Mouse (Mus musculus): ENCODE data around the gene Mef2c. TPM values are rescaled to one million over a fixed set of nuclear protein-coding genes. Genes with fewer than 3 reads are reported as not detected.

Mef2c gene
- polyA plus RNA-seq, 1 experiment from 2014 or later: 41.3 TPM

GRCm38 (mm10) chr13:83530889-83531288, 27.1 kb downstream of the Mef2c start:
- 86% methylated on average over 4 of the region's 4 CpGs for WGBS

DNA sequence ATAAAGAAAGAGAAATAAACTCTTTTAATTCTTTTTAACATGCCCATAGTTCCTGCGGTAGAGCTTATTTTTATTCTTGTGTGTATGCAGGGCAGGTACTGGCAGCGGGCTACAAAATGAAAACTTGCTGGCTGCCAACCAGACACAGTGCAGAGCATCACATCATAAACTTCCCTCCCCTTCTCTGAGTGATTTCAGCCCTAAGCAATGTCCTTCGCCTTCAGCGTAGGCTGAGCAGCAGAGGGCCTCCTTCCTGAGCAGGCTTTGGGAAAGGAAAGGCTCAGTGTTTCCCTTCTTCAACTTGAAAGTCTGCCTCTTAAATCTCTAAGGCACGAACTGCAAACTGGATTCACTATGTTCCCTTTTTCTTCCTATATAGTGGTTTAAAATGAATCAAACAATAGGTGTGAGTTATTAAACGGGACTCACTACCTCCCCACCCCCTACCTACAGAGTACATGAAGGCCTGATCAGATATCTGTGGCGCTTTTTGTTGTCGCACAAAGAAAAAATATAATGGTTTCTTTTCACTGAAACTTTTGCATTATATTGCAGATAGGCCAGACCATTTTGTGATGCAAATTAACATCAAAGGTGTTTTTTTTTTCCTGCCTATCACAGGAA, 28.2 kb downstream of the Mef2c start:
- Histone ChIP-seq H3K27me3 (ENCODE audit: control insufficient read depth, insufficient read depth, low read depth, low read length) (no peaks in the 10 kb centered on the region), H3K9ac (ENCODE audit: low read depth, low read length) (no peak overlapping the region), H3K4me2 (ENCODE audit: low read length) (no peak overlapping the region), H3K4me1 (ENCODE audit: control insufficient read depth, insufficient read depth, low read length) (no peaks in the 10 kb centered on the region), H3K4me3 (ENCODE audit: low read depth, low read length) (no peak overlapping the region), H3K36me3 (ENCODE audit: control insufficient read depth, insufficient read depth, low read length) (no peaks in the 10 kb centered on the region), H3K9me3 (replicated peaks; ENCODE audit: control insufficient read depth, low read length, poor library complexity, severe bottlenecking) (no peaks in the 10 kb centered on the region), H3K27ac (ENCODE audit: low read length) (no peak overlapping the region)
- ATAC-seq: no peak
- 57% methylated on average over 8 of the region's 8 CpGs for WGBS

More at GRCm38 (mm10) chr13:83530889-83531288, 27.1 kb downstream of the Mef2c start:
- Histone ChIP-seq H3K4me3 (ENCODE audit: low read depth, low read length) (no peak overlapping the region), H3K27ac (ENCODE audit: low read length) (no peak overlapping the region), H3K9me3 (replicated peaks; ENCODE audit: control insufficient read depth, low read length, poor library complexity, severe bottlenecking) (no peaks in the 10 kb centered on the region), H3K9ac (ENCODE audit: low read depth, low read length) (no peak overlapping the region), H3K36me3 (ENCODE audit: control insufficient read depth, insufficient read depth, low read length) (no peaks in the 10 kb centered on the region), H3K27me3 (ENCODE audit: control insufficient read depth, insufficient read depth, low read depth, low read length) (no peaks in the 10 kb centered on the region), H3K4me1 (ENCODE audit: control insufficient read depth, insufficient read depth, low read length) (no peaks in the 10 kb centered on the region), H3K4me2 (ENCODE audit: low read length) (no peak overlapping the region)
- ATAC-seq: no peak

DNA sequence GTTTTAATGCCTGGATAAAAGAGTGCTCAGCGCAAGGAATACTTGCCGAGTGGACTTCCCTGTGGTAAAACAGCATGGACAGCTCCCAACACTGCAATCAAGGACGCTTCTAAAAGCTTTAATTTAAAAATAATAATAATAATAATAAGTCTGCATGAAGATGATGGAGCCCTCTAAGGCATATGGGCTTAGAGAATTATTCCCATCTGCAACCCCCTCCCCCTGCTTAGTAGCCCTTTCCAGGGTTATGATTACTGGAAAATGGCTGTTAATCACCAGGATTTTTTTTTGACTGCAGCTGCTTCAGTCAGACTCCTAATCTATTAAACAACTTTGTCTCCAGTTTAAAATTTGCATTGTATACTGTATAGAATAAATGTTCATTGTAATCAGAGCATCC, 32.5 kb downstream of the Mef2c start:
- Histone ChIP-seq H3K4me2 (ENCODE audit: low read length) (no peak overlapping the region), H3K4me1 (ENCODE audit: control insufficient read depth, insufficient read depth, low read length) (no peaks in the 10 kb centered on the region), H3K27me3 (ENCODE audit: control insufficient read depth, insufficient read depth, low read depth, low read length) (no peaks in the 10 kb centered on the region), H3K9me3 (replicated peaks; ENCODE audit: control insufficient read depth, low read length, poor library complexity, severe bottlenecking) (no peaks in the 10 kb centered on the region), H3K4me3 (ENCODE audit: low read depth, low read length) (no peak overlapping the region), H3K9ac (ENCODE audit: low read depth, low read length) (no peak overlapping the region), H3K36me3 (ENCODE audit: control insufficient read depth, insufficient read depth, low read length) (no peaks in the 10 kb centered on the region), H3K27ac (ENCODE audit: low read length) (no peak overlapping the region)
- 76% methylated on average over 3 of the region's 3 CpGs for WGBS
- ATAC-seq: no peak

DNA sequence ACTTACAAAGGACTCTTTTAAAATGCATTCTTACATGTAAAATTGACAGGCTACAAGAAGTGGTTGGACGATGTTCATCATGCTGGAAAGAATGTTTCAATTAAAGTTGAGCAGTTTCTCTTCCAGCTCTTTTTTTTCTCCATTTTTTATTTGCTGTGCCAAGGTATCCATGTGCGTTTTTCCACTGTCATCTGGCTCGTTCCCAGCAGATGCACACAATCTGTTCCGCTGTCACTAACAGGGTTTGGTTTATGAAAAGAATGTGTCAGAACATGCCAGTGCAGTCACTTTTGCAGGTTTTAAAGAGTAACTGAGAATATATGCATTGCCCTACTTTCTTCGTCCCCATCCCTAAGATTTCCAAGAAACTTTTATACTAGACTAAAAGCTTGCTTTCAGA, 33.3 kb downstream of the Mef2c start:
- ATAC-seq: no peak
- H3K4me2 ChIP-seq (ENCODE audit: low read length): no peak overlapping the region
- H3K9ac ChIP-seq (ENCODE audit: low read depth, low read length): no peak overlapping the region
- H3K27me3 ChIP-seq (ENCODE audit: control insufficient read depth, insufficient read depth, low read depth, low read length): no peaks in the 10 kb centered on the region
- H3K36me3 ChIP-seq (ENCODE audit: control insufficient read depth, insufficient read depth, low read length): no peaks in the 10 kb centered on the region
- H3K9me3 ChIP-seq (replicated peaks; ENCODE audit: control insufficient read depth, low read length, poor library complexity, severe bottlenecking): no peaks in the 10 kb centered on the region
- 66% methylated on average over 5 of the region's 5 CpGs for WGBS
- H3K27ac ChIP-seq (ENCODE audit: low read length): no peak overlapping the region
- no peak overlapping the region for H3K4me3 ChIP-seq (ENCODE audit: low read depth, low read length)
- no peaks in the 10 kb centered on the region for H3K4me1 ChIP-seq (ENCODE audit: control insufficient read depth, insufficient read depth, low read length)

DNA sequence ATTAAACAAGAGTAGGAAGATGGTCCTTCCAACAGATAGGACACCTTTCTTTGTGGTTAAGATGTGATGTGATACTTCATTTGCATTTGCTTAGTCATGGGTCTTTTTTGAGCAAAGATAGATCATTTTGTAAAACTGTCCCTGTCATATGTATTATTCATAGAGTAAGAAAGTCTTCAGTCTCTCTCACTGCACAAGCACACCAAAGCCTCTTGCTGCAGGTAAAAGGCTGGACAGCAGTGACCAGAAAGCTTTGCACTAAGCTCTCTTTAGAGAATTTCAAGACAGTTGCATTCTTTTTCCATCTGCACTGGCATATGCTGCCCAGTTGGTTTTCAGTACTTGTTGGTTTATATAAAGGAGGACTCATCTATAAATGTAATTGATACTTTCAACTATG, 36.1 kb downstream of the Mef2c start:
- ATAC-seq: no peak
- no peaks in the 10 kb centered on the region for H3K9me3 ChIP-seq (replicated peaks; ENCODE audit: control insufficient read depth, low read length, poor library complexity, severe bottlenecking)
- H3K27me3 ChIP-seq (ENCODE audit: control insufficient read depth, insufficient read depth, low read depth, low read length): no peaks in the 10 kb centered on the region
- H3K4me2 ChIP-seq (ENCODE audit: low read length): no peak overlapping the region
- no peak overlapping the region for H3K9ac ChIP-seq (ENCODE audit: low read depth, low read length)
- no peak overlapping the region for H3K4me3 ChIP-seq (ENCODE audit: low read depth, low read length)
- no peak overlapping the region for H3K27ac ChIP-seq (ENCODE audit: low read length)
- no peaks in the 10 kb centered on the region for H3K4me1 ChIP-seq (ENCODE audit: control insufficient read depth, insufficient read depth, low read length)
- no peaks in the 10 kb centered on the region for H3K36me3 ChIP-seq (ENCODE audit: control insufficient read depth, insufficient read depth, low read length)

DNA sequence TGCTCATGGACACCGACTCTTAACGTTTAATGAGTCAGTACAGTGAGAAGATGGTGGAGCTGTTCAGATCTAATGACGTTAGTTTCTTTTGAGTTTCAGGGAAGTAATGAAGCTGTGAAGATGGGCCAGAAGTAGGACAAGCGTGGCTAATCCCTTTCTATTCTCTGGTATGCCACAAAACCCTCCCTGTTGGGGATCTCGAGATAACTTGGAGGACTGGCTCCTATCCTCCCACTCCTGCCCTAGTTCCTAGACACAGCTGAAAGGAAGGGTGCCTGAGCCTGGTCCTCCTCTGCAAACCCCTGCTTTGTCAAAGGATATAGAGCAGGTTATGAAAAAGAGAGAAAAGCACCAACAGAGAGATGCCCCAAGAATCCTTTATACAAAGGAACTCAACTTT, 38.8 kb downstream of the Mef2c start:
- Histone ChIP-seq H3K9me3 (replicated peaks; ENCODE audit: control insufficient read depth, low read length, poor library complexity, severe bottlenecking) (no peaks in the 10 kb centered on the region), H3K36me3 (ENCODE audit: control insufficient read depth, insufficient read depth, low read length) (no peaks in the 10 kb centered on the region), H3K4me3 (ENCODE audit: low read depth, low read length) (no peak overlapping the region), H3K4me2 (ENCODE audit: low read length) (no peak overlapping the region), H3K4me1 (ENCODE audit: control insufficient read depth, insufficient read depth, low read length) (no peaks in the 10 kb centered on the region), H3K27ac (ENCODE audit: low read length) (no peak overlapping the region), H3K9ac (ENCODE audit: low read depth, low read length) (no peak overlapping the region), H3K27me3 (ENCODE audit: control insufficient read depth, insufficient read depth, low read depth, low read length) (no peaks in the 10 kb centered on the region)
- no peak for ATAC-seq
- WGBS: 30% methylated on average over 5 of the region's 5 CpGs

DNA sequence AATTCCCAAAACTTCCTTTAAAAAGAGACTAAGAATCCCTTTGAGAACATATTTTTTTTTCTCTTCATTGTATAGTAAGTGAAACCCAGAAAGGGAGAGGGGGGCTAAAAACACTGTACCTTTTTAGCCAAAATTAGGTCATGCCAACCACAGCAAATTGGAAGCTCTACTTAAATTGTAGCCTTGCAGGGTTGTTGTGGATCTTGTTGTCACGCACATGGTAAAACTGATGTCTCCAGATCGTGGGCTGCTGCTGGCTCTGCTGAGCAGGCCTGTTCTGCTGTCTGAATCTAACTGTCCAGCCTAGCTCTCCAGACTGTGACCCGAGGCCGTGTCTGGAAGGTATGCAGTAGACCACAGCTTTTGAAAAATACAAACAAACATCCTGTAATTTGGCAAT, 40.9 kb downstream of the Mef2c start:
- no peak overlapping the region for H3K9ac ChIP-seq (ENCODE audit: low read depth, low read length)
- ATAC-seq: no peak
- no peaks in the 10 kb centered on the region for H3K36me3 ChIP-seq (ENCODE audit: control insufficient read depth, insufficient read depth, low read length)
- WGBS: 82% methylated on average over 4 of the region's 4 CpGs
- no peak overlapping the region for H3K27ac ChIP-seq (ENCODE audit: low read length)
- no peak overlapping the region for H3K4me2 ChIP-seq (ENCODE audit: low read length)
- H3K9me3 ChIP-seq (replicated peaks; ENCODE audit: control insufficient read depth, low read length, poor library complexity, severe bottlenecking): no peaks in the 10 kb centered on the region
- H3K4me3 ChIP-seq (ENCODE audit: low read depth, low read length): no peak overlapping the region
- H3K27me3 ChIP-seq (ENCODE audit: control insufficient read depth, insufficient read depth, low read depth, low read length): no peaks in the 10 kb centered on the region
- no peaks in the 10 kb centered on the region for H3K4me1 ChIP-seq (ENCODE audit: control insufficient read depth, insufficient read depth, low read length)

DNA sequence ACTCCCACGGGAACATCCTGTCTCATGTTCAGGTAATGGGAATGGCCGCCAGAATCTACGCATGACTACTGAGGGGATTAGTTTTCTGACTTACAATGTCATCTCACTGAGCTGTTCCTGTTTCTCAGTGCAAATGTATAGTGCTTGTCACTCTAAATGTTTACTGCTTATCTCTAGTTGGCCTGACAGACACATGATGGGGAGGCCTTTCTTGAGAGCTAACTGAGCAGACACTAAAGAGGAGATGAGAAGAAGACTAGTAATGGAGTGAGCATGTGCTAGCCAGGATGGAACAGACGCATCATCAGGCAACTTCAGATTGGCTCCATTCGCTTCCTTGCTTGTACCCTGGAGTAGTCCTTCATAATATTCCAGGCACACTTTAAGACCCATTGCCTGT, 43.0 kb downstream of the Mef2c start:
- Histone ChIP-seq H3K27me3 (ENCODE audit: control insufficient read depth, insufficient read depth, low read depth, low read length) (no peaks in the 10 kb centered on the region), H3K27ac (ENCODE audit: low read length) (no peak overlapping the region), H3K9ac (ENCODE audit: low read depth, low read length) (no peak overlapping the region), H3K9me3 (replicated peaks; ENCODE audit: control insufficient read depth, low read length, poor library complexity, severe bottlenecking) (no peaks in the 10 kb centered on the region), H3K4me1 (ENCODE audit: control insufficient read depth, insufficient read depth, low read length) (no peaks in the 10 kb centered on the region), H3K36me3 (ENCODE audit: control insufficient read depth, insufficient read depth, low read length) (no peaks in the 10 kb centered on the region), H3K4me2 (ENCODE audit: low read length) (no peak overlapping the region), H3K4me3 (ENCODE audit: low read depth, low read length) (no peak overlapping the region)
- ATAC-seq: no peak
- 94% methylated on average over 5 of the region's 5 CpGs for WGBS

DNA sequence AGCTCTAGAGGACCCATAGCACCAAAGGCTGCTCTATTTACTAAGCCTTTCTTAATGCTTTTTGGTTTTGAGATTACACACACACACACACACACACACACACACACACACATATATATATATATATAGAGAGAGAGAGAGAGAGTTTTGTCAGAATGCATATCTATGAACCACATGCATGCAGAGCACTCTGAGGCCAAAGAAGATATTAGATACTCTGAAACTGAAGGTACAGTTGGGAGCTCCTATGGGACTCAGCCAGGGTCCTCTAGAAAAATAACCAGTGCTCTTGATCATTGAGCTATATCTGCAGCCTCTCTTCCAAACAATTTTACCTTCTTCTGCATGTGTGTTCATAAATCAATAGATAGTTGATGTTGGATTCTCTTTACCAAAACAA, 47.4 kb downstream of the Mef2c start:
- ATAC-seq: no peak
- no peaks in the 10 kb centered on the region for H3K27me3 ChIP-seq (ENCODE audit: control insufficient read depth, insufficient read depth, low read depth, low read length)
- H3K4me2 ChIP-seq (ENCODE audit: low read length): no peak overlapping the region
- no peak overlapping the region for H3K4me3 ChIP-seq (ENCODE audit: low read depth, low read length)
- H3K9ac ChIP-seq (ENCODE audit: low read depth, low read length): no peak overlapping the region
- no peaks in the 10 kb centered on the region for H3K36me3 ChIP-seq (ENCODE audit: control insufficient read depth, insufficient read depth, low read length)
- H3K4me1 ChIP-seq (ENCODE audit: control insufficient read depth, insufficient read depth, low read length): no peaks in the 10 kb centered on the region
- H3K27ac ChIP-seq (ENCODE audit: low read length): no peak overlapping the region
- H3K9me3 ChIP-seq (replicated peaks; ENCODE audit: control insufficient read depth, low read length, poor library complexity, severe bottlenecking): no peaks in the 10 kb centered on the region
